Mouse (Mus musculus) lung, adult 2 months (tissue): ENCODE data around the gene Zscan2.

Experiments used
- CTCF ChIP-seq: fragments of 200-500 bp; IDR thresholded peaks from 2 replicates; pipeline ENCODE4 v1.5.1; 2011; ENCODE audit warnings: mild to moderate bottlenecking, low read length, control low read depth; ENCODE audit not compliant: insufficient read depth
- POLR2A ChIP-seq: fragments of 200-500 bp; IDR thresholded peaks from 2 replicates; pipeline ENCODE4 v1.6.1; 2011; ENCODE audit warnings: low read depth, mild to moderate bottlenecking, control low read depth, low read length, borderline replicate concordance; ENCODE audit errors: extremely low read depth

DNA sequence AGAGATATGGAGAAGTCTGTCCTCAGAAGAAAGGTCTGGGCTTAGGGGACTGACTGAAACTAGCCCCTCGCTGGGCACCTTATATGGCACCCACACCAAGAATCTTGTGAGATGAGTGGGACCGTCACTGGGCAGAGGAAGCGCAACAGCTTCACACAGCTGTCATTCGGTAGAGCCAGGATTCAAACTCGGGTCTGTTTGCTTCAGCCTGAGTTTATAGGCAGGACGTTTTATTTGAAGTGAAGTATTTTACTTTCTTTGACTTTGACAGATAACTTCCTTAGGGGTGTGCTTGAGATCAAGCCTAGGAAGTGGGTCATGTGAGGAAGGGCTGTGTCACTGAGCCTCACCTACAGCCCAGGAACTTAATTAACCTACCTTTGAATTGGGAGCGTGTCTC lies 4.8 kb downstream of the Zscan2 start:
- TF ChIP-seq CTCF, result no peak
- TF ChIP-seq POLR2A, result no peak
